In the genomic region with DNA sequence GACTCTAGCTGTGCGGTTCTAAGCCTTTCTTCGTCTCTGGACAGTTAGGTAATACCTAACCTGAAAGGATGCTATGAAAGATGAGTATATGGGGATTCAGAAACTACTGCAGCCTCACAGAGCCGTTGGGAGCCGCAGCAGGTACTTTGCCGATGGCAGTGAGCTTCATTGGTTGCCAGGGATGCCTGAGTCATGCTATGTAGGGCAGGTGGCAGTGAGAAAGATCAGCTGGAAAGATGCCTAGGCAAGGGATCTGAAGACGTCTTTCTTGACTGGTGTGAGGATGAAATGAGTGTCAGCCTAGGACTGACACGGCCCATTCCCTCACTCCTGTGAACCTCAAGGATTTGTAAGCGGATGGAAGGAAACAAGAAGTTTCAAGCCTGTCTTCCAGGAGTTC, we compare ENCODE assay signal across 23 mouse cellular contexts. TPM values are rescaled to one million over a fixed set of nuclear protein-coding genes. Genes with fewer than 3 reads are reported as not detected.
DNase-seq lines count a peak whose midpoint lies in the region; TF ChIP-seq lines count a peak whose summit lies in the region.
"Had no signal": no experiment of that assay in that cellular context is flagged by ENCODE, and none has a peak within 500 bp of the region (broad histone marks: within the 10 kb centered on the region; RNA-seq: fewer than 3 reads in every experiment).

No protein-coding gene starts in this region.

- peak overlapping the region; percentile 30 for H3K4me3 ChIP-seq in layer of hippocampus, adult 2 months
- H3K4me3 ChIP-seq: embryonic facial prominence, embryonic 13.5 days; erythroblast, embryonic 14.5 days; heart, embryonic 13.5 days; hindbrain, embryonic 12.5 days had no signal

- 0 out of 2 replicates have a peak overlapping the region, but pooled peaks have one; percentile 23 for H3K27ac ChIP-seq in layer of hippocampus, adult 2 months
- H3K27ac ChIP-seq: embryonic facial prominence, embryonic 13.5 days; heart, embryonic 13.5 days; hindbrain, embryonic 12.5 days had no signal

- TF ChIP-seq CTCF in layer of hippocampus, adult 2 months (conservative IDR thresholded peaks at IDR 0.05): no peak

- no peak for DNase-seq in layer of hippocampus, adult 2 months (ENCODE audit: low spot score in 2 of 2)
- DNase-seq in layer of hippocampus, postnatal 36 days: no peak
- peak; percentile 60 for DNase-seq in cerebellum, adult 11-12 months
- DNase-seq in cerebellum, adult 8-10 months: peak; percentile 57
- peak; percentile 42 to 60 for DNase-seq in cerebellum, postnatal 36 days
- DNase-seq in kidney, postnatal 25 days: no peak
- no peak for DNase-seq in spleen, adult 12 weeks (ENCODE audit: low spot score)
- DNase-seq: adrenal gland, adult 8-10 months; gastrocnemius, postnatal 14 days; heart, postnatal 14 days; kidney, adult 8-10 months; kidney, postnatal 10 days; lung, postnatal 4 days; right cerebral cortex, postnatal 25 days; thymus, postnatal 25 days had no signal

RNA-seq across cellular contexts. Expression of gene Elovl4, which starts 8.2 kb away (rescaled TPM):
- total RNA-seq in layer of hippocampus, adult 2 months (2021): 10 to 100 TPM; 55.3 to 71.4 TPM
- 10 to 100 TPM; 62.1 to 67.0 TPM for total RNA-seq in layer of hippocampus, postnatal 36 days (2021)
- total RNA-seq: liver, adult 2 months; MEL; monocyte, adult 5-6 weeks; neutrophil, adult 5-6 weeks had no signal

RNA-seq across cellular contexts. Expression of gene Ttk, which starts 36.6 kb away (rescaled TPM):
- under 1 TPM; 0.81 to 0.84 TPM for total RNA-seq in layer of hippocampus, adult 2 months (2021)
- total RNA-seq in layer of hippocampus, postnatal 36 days (2021): under 1 TPM; 0.66 to 0.72 TPM
- total RNA-seq: monocyte, adult 5-6 weeks had no signal

Comparison
In these comparisons a context has a peak if more than half of its experiments do, and no peak if none do; other contexts are left out.
1. DNase-seq: peak in cerebellum, adult 11-12 months (single experiment), cerebellum, adult 8-10 months (single experiment) and cerebellum, postnatal 36 days (2 of 2); none in layer of hippocampus, adult 2 months (0 of 2), layer of hippocampus, postnatal 36 days (0 of 2), kidney, postnatal 25 days (0 of 2) and spleen, adult 12 weeks (single experiment).